Mouse (Mus musculus): ENCODE results near the gene Plk3.

GRCm38 (mm10) chr4:117104672-117105071 is 29.1 kb downstream of the Plk3 start:
- TF ChIP-seq ZNF384 (IDR thresholded peaks at IDR 0.05; ENCODE audit: low read depth, low read length), result no peak
- no peak for TF ChIP-seq ZC3H11A (IDR thresholded peaks at IDR 0.05; ENCODE audit: borderline replicate concordance, low read depth, low read length)
- no peak for TF ChIP-seq HCFC1 (IDR thresholded peaks at IDR 0.05; ENCODE audit: borderline replicate concordance, insufficient read depth, low read length)
- TF ChIP-seq CHD2 (IDR thresholded peaks at IDR 0.05; ENCODE audit: low read depth, low read length), result no peak
- TF ChIP-seq MAFK (IDR thresholded peaks at IDR 0.05; ENCODE audit: insufficient read depth, low read depth, low read length), result no peak
